Mouse (Mus musculus) liver, embryonic 13.5 days (tissue): ENCODE results near the gene Pdcd1lg2. TPM values are rescaled to one million over a fixed set of nuclear protein-coding genes. Genes with fewer than 3 reads are reported as not detected.
A peak's percentile ranks its signal among the peaks of the same experiment; 100 is the strongest.

Experiments used
- ATAC-seq: fragments of 200-750 bp; cut with Nextera tagmentation; 2 replicates; pipeline ENCODE4 v1.8.0; 2017; ENCODE audit warnings: low read depth, mild to moderate bottlenecking, moderate number of reproducible peaks, moderate library complexity
- DNase-seq: peaks from one replicate; pipeline ENCODE4 v3.0.0; 2022
- H3K27ac ChIP-seq: fragments of 300-500 bp; sonication (generic); 2 replicates; pipeline ENCODE4 v1.5.1; 2015; ENCODE audit warnings: moderate library complexity, mild to moderate bottlenecking, inconsistent platforms
- H3K27me3 ChIP-seq: fragments of 300-500 bp; sonication (generic); 2 replicates; pipeline ENCODE4 v1.6.1; 2015; ENCODE audit warnings: mild to moderate bottlenecking, inconsistent platforms
- H3K36me3 ChIP-seq: fragments of 300-500 bp; sonication (generic); 2 replicates; pipeline ENCODE4 v1.6.1; 2015; ENCODE audit warnings: mild to moderate bottlenecking, inconsistent platforms
- H3K4me1 ChIP-seq: fragments of 300-500 bp; sonication (generic); replicated peaks from 2 replicates; pipeline ENCODE4 v1.6.1; 2015; ENCODE audit warnings: inconsistent platforms
- H3K4me2 ChIP-seq: fragments of 300-500 bp; sonication (generic); 2 replicates; pipeline ENCODE4 v1.6.1; 2015; ENCODE audit warnings: inconsistent platforms, mild to moderate bottlenecking, moderate library complexity
- H3K4me3 ChIP-seq: fragments of 300-500 bp; sonication (generic); replicated peaks from 2 replicates; pipeline ENCODE4 v1.5.1; 2015; ENCODE audit warnings: mild to moderate bottlenecking, inconsistent platforms
- H3K9ac ChIP-seq: fragments of 300-500 bp; sonication (generic); 2 replicates; pipeline ENCODE4 v1.6.1; 2015; ENCODE audit warnings: mild to moderate bottlenecking, inconsistent platforms
- H3K9me3 ChIP-seq: fragments of 300-500 bp; sonication (generic); replicated peaks from 2 replicates; pipeline ENCODE4 v1.6.1; 2016; ENCODE audit warnings: inconsistent platforms
- WGBS: fragments of 180-500 bp; shearing (Covaris S2); methylation state at CpG from one replicate; pipeline ENCODE4 v1.1.7; 2015; ENCODE audit not compliant: insufficient replicate concordance; 5-methylcytosine and 5-hydroxymethylcytosine counted together
- polyA plus RNA-seq: library from polyadenylated mRNA; unstranded; fragments of >200 nt; fragmentation: Nextera tagmentation; extraction: Ambion mirVana; gene quantifications from 2 replicates; pipeline ENCODE4 v1.2.1, GENCODE M21; 2015

Pdcd1lg2 gene
- polyA plus RNA-seq, 1 experiment from 2014 or later: 0.06 TPM

- no peaks in the 10 kb centered on the region for H3K4me1 ChIP-seq
- H3K4me3 ChIP-seq: no peak overlapping the region
- H3K9ac ChIP-seq: no peak overlapping the region
- no peak overlapping the region for H3K4me2 ChIP-seq
- no peak for DNase-seq
- H3K27me3 ChIP-seq: no peaks in the 10 kb centered on the region
- no peak for ATAC-seq
- WGBS: 19% methylated on average over 10 of the region's 10 CpGs
- no peak overlapping the region for H3K27ac ChIP-seq
- H3K36me3 ChIP-seq: no peaks in the 10 kb centered on the region
- H3K9me3 ChIP-seq: no peaks in the 10 kb centered on the region
These were observed 43.5 kb downstream of the Pdcd1lg2 start for GRCm38 (mm10) chr19:29454141-29454601.

GRCm38 (mm10) chr19:29455156-29455555 lies 44.4 kb downstream of the Pdcd1lg2 start:
- no peak for ATAC-seq
- H3K4me1 ChIP-seq: no peaks in the 10 kb centered on the region

GRCm38 (mm10) chr19:29457982-29458381 lies 47.3 kb downstream of the Pdcd1lg2 start:
- no peak for ATAC-seq

More at GRCm38 (mm10) chr19:29455156-29455555, 44.4 kb downstream of the Pdcd1lg2 start:
- H3K9me3 ChIP-seq: no peaks in the 10 kb centered on the region
- H3K4me2 ChIP-seq: no peak overlapping the region
- no peaks in the 10 kb centered on the region for H3K27me3 ChIP-seq
- H3K27ac ChIP-seq: no peak overlapping the region
- no peaks in the 10 kb centered on the region for H3K36me3 ChIP-seq
- 68% methylated on average over 1 of the region's 1 CpGs for WGBS
- no peak for DNase-seq
- no peak overlapping the region for H3K9ac ChIP-seq
- no peak overlapping the region for H3K4me3 ChIP-seq

GRCm38 (mm10) chr19:29462462-29462861 lies 51.7 kb downstream of the Pdcd1lg2 start:
- Histone ChIP-seq H3K9me3 (no peaks in the 10 kb centered on the region), H3K4me3 (no peak overlapping the region), H3K27ac (no peak overlapping the region), H3K36me3 (no peaks in the 10 kb centered on the region), H3K4me2 (no peak overlapping the region), H3K27me3 (no peaks in the 10 kb centered on the region), H3K9ac (no peak overlapping the region), H3K4me1 (no peaks in the 10 kb centered on the region)
- 47% methylated on average over 4 of the region's 4 CpGs for WGBS
- no peak for ATAC-seq
- DNase-seq: no peak

More at GRCm38 (mm10) chr19:29457982-29458381, 47.3 kb downstream of the Pdcd1lg2 start:
- DNase-seq: no peak
- no peaks in the 10 kb centered on the region for H3K36me3 ChIP-seq
- no peaks in the 10 kb centered on the region for H3K4me1 ChIP-seq
- no peak overlapping the region for H3K4me2 ChIP-seq
- no peaks in the 10 kb centered on the region for H3K27me3 ChIP-seq
- no peak overlapping the region for H3K4me3 ChIP-seq
- H3K27ac ChIP-seq: no peak overlapping the region
- 83% methylated on average over 1 of the region's 1 CpGs for WGBS
- H3K9me3 ChIP-seq: no peaks in the 10 kb centered on the region
- H3K9ac ChIP-seq: no peak overlapping the region

GRCm38 (mm10) chr19:29463645-29464395 lies 53.1 kb downstream of the Pdcd1lg2 start:
- WGBS: 74% methylated on average over 7 of the region's 7 CpGs
- H3K36me3 ChIP-seq: no peaks in the 10 kb centered on the region
- ATAC-seq (no peak), DNase-seq (no peak)
- H3K27me3 ChIP-seq: no peaks in the 10 kb centered on the region
- no peak overlapping the region for H3K27ac ChIP-seq
- peaks cover 3% of the 10 kb centered on the region for H3K4me1 ChIP-seq
- no peak overlapping the region for H3K4me3 ChIP-seq
- no peak overlapping the region for H3K9ac ChIP-seq
- no peak overlapping the region for H3K4me2 ChIP-seq
- no peaks in the 10 kb centered on the region for H3K9me3 ChIP-seq

- 42% methylated on average over 9 of the region's 9 CpGs for WGBS
These were observed 56.1 kb downstream of the Pdcd1lg2 start for GRCm38 (mm10) chr19:29466819-29467218.

GRCm38 (mm10) chr19:29468941-29469685 lies 58.4 kb downstream of the Pdcd1lg2 start:
- H3K4me3 ChIP-seq: no peak overlapping the region
- H3K9ac ChIP-seq: no peak overlapping the region
- no peaks in the 10 kb centered on the region for H3K9me3 ChIP-seq
- ATAC-seq: no peak
- DNase-seq: no peak
- WGBS: 70% methylated on average over 10 of the region's 10 CpGs
- H3K27me3 ChIP-seq: no peaks in the 10 kb centered on the region
- peaks cover 38% of the 10 kb centered on the region for H3K4me1 ChIP-seq
- H3K4me2 ChIP-seq: no peak overlapping the region
- H3K27ac ChIP-seq: no peak overlapping the region
- no peaks in the 10 kb centered on the region for H3K36me3 ChIP-seq

More at GRCm38 (mm10) chr19:29466819-29467218, 56.1 kb downstream of the Pdcd1lg2 start:
- Histone ChIP-seq H3K27ac (no peak overlapping the region), H3K9ac (no peak overlapping the region), H3K36me3 (no peaks in the 10 kb centered on the region), H3K4me3 (no peak overlapping the region), H3K9me3 (no peaks in the 10 kb centered on the region), H3K27me3 (no peaks in the 10 kb centered on the region), H3K4me1 (peaks cover 22% of the 10 kb centered on the region), H3K4me2 (no peak overlapping the region)
- ATAC-seq (no peak), DNase-seq (no peak)

GRCm38 (mm10) chr19:29469686-29470254 lies 59.1 kb downstream of the Pdcd1lg2 start:
- Histone ChIP-seq H3K4me3 (no peak overlapping the region), H3K4me2 (no peak overlapping the region), H3K4me1 (peaks cover 40% of the 10 kb centered on the region), H3K27me3 (no peaks in the 10 kb centered on the region), H3K36me3 (no peaks in the 10 kb centered on the region), H3K27ac (no peak overlapping the region), H3K9me3 (no peaks in the 10 kb centered on the region), H3K9ac (no peak overlapping the region)
- WGBS: 70% methylated on average over 2 of the region's 2 CpGs
- DNase-seq: no peak
- no peak for ATAC-seq

GRCm38 (mm10) chr19:29470652-29471051 lies 59.9 kb downstream of the Pdcd1lg2 start:
- 57% methylated on average over 4 of the region's 4 CpGs for WGBS
- no peak for DNase-seq
- H3K9me3 ChIP-seq: no peaks in the 10 kb centered on the region
- no peak overlapping the region for H3K4me3 ChIP-seq
- H3K27me3 ChIP-seq: no peaks in the 10 kb centered on the region
- peaks cover 49% of the 10 kb centered on the region for H3K4me1 ChIP-seq
- H3K27ac ChIP-seq: no peak overlapping the region
- H3K4me2 ChIP-seq: no peak overlapping the region
- no peak overlapping the region for H3K9ac ChIP-seq
- no peak for ATAC-seq
- no peaks in the 10 kb centered on the region for H3K36me3 ChIP-seq

GRCm38 (mm10) chr19:29472424-29472823 lies 61.7 kb downstream of the Pdcd1lg2 start:
- Histone ChIP-seq H3K9ac (no peak overlapping the region), H3K4me3 (no peak overlapping the region), H3K27ac (no peak overlapping the region), H3K9me3 (no peaks in the 10 kb centered on the region), H3K4me1 (peaks cover 50% of the 10 kb centered on the region), H3K36me3 (no peaks in the 10 kb centered on the region), H3K4me2 (no peak overlapping the region), H3K27me3 (no peaks in the 10 kb centered on the region)
- DNase-seq (peak; percentile 14), ATAC-seq (peak; percentile 55; the same call in 1 of the 2 replicates)
- 28% methylated on average over 8 of the region's 8 CpGs for WGBS

- peaks cover 50% of the 10 kb centered on the region for H3K4me1 ChIP-seq
- no peak overlapping the region for H3K9ac ChIP-seq
These were observed 62.2 kb downstream of the Pdcd1lg2 start for GRCm38 (mm10) chr19:29472946-29473345.

More at GRCm38 (mm10) chr19:29472946-29473345, 62.2 kb downstream of the Pdcd1lg2 start:
- ATAC-seq: no peak
- Histone ChIP-seq H3K27me3 (no peaks in the 10 kb centered on the region), H3K4me2 (no peak overlapping the region), H3K27ac (no peak overlapping the region), H3K36me3 (no peaks in the 10 kb centered on the region), H3K4me3 (no peak overlapping the region), H3K9me3 (no peaks in the 10 kb centered on the region)
- WGBS: 59% methylated on average over 5 of the region's 5 CpGs
- no peak for DNase-seq
